Mouse (Mus musculus) embryonic facial prominence, embryonic 12.5 days (tissue): ENCODE results near the gene Cdh24. TPM values are rescaled to one million over a fixed set of nuclear protein-coding genes. Genes with fewer than 3 reads are reported as not detected.

Source experiments
- ATAC-seq: fragments of 200-750 bp; cut with Nextera tagmentation; 2 replicates; pipeline ENCODE4 v1.8.0; 2017; ENCODE audit not compliant: insufficient number of reproducible peaks, insufficient read depth, low FRiP score, low TSS enrichment
- H3K27ac ChIP-seq: fragments of 300-500 bp; sonication (generic); 2 replicates; pipeline ENCODE4 v1.5.1; 2016; ENCODE audit warnings: mild to moderate bottlenecking
- H3K27me3 ChIP-seq: fragments of 300-500 bp; sonication (generic); 2 replicates; pipeline ENCODE4 v1.6.1; 2016; ENCODE audit warnings: mild to moderate bottlenecking, moderate library complexity
- H3K36me3 ChIP-seq: fragments of 300-500 bp; sonication (generic); 2 replicates; pipeline ENCODE4 v1.6.1; 2016; ENCODE audit warnings: mild to moderate bottlenecking
- H3K4me1 ChIP-seq: fragments of 300-500 bp; sonication (generic); 2 replicates; pipeline ENCODE4 v1.6.1; 2016
- H3K4me2 ChIP-seq: fragments of 300-500 bp; sonication (generic); replicated peaks from 2 replicates; pipeline ENCODE4 v1.6.1; 2016; ENCODE audit warnings: mild to moderate bottlenecking, moderate library complexity
- H3K4me3 ChIP-seq: fragments of 300-500 bp; sonication (generic); 2 replicates; pipeline ENCODE4 v1.5.1; 2016; ENCODE audit warnings: mild to moderate bottlenecking
- H3K9ac ChIP-seq: fragments of 300-500 bp; sonication (generic); 2 replicates; pipeline ENCODE4 v1.6.1; 2016; ENCODE audit warnings: mild to moderate bottlenecking, moderate library complexity
- H3K9me3 ChIP-seq: fragments of 300-500 bp; sonication (generic); 2 replicates; pipeline ENCODE4 v1.6.1; 2016; ENCODE audit warnings: mild to moderate bottlenecking, moderate library complexity
- WGBS: fragments of 180-500 bp; shearing (Covaris S2); methylation state at CpG from one replicate; pipeline ENCODE4 v1.1.7; 2016; 5-methylcytosine and 5-hydroxymethylcytosine counted together
- polyA plus RNA-seq: library from polyadenylated mRNA; unstranded; fragments of >200 nt; fragmentation: Nextera tagmentation; extraction: Ambion mirVana; gene quantifications from 2 replicates; pipeline ENCODE4 v1.2.1, GENCODE M21; 2016

Cdh24 gene
- polyA plus RNA-seq, 1 experiment from 2014 or later: 10.8 TPM

DNA sequence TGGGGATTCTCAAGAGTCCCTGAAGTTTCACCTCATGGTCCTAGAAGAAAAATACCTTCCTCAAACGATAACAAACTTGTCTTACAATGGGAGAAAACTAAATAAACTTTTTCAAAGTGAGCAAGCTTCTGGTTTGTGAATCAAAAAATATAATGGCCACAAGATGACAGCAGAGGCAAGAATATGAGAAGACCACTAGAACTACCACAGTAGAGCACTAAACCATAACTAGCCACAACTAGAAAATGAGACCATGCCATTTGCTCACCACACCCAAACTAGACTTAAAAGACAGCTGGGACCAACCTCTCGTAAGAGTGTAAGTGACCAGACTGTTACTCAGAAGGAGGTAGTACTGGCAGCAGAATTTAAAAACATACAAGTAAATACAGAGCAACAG, 18.8 kb upstream of the Cdh24 start:
- Histone ChIP-seq H3K9me3 (no peaks in the 10 kb centered on the region), H3K4me3 (no peak overlapping the region), H3K36me3 (peaks cover 91% of the 10 kb centered on the region), H3K4me1 (no peaks in the 10 kb centered on the region), H3K4me2 (no peak overlapping the region), H3K27me3 (no peaks in the 10 kb centered on the region), H3K27ac (no peak overlapping the region), H3K9ac (no peak overlapping the region)
- no peak for ATAC-seq
- WGBS: 81% methylated on average over 2 of the region's 2 CpGs

GRCm38 (mm10) chr14:54653496-54653895, 12.3 kb upstream of the Cdh24 start:
- peak; percentile 78; the same call in 1 of the 2 replicates for ATAC-seq
- H3K27ac ChIP-seq: peak overlapping the region; percentile 86
- H3K36me3 ChIP-seq: peaks cover 70% of the 10 kb centered on the region
- peak overlapping the region; percentile 68 for H3K4me3 ChIP-seq
- peak overlapping the region; percentile 82 for H3K9ac ChIP-seq
- H3K9me3 ChIP-seq: no peaks in the 10 kb centered on the region
- under 1% methylated on average over 12 of the region's 12 CpGs for WGBS
- peaks cover 35% of the 10 kb centered on the region for H3K4me1 ChIP-seq
- peak overlapping the region; percentile 80 for H3K4me2 ChIP-seq
- no peaks in the 10 kb centered on the region for H3K27me3 ChIP-seq

- peaks cover 70% of the 10 kb centered on the region for H3K36me3 ChIP-seq
Measured at GRCm38 (mm10) chr14:54652787-54653186, 11.6 kb upstream of the Cdh24 start.

DNA sequence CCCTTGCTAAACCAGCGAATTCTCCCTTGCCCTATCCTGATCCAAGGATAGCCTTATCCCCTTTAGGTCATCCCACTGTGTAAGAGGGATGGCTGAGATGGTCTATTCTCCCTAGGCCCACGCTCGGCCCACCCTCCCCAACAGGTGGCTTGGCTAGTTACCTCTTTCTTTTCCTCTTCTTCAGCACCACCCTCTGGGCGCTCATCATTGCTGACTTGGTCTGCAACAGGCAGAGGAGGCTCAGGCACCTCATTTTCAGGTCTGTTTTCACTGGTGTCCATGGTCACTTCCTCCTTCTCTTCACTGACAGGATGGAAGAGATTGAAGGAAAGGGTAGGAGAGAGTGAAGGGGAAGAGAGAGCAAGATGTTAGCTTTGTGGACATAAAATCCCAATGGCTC, 10.4 kb upstream of the Cdh24 start:
- H3K27ac ChIP-seq: 0 out of 2 replicates have a peak overlapping the region, but pooled peaks have one; percentile 17
- no peak overlapping the region for H3K4me3 ChIP-seq
- peak overlapping the region; percentile 80 for H3K4me2 ChIP-seq
- peaks cover 72% of the 10 kb centered on the region for H3K36me3 ChIP-seq
- no peaks in the 10 kb centered on the region for H3K9me3 ChIP-seq
- 80% methylated on average over 4 of the region's 4 CpGs for WGBS
- no peaks in the 10 kb centered on the region for H3K27me3 ChIP-seq
- peaks cover 35% of the 10 kb centered on the region for H3K4me1 ChIP-seq
- H3K9ac ChIP-seq: peak overlapping the region; percentile 24; the same call in 1 of the 2 replicates
- no peak for ATAC-seq

More at GRCm38 (mm10) chr14:54652787-54653186, 11.6 kb upstream of the Cdh24 start:
- no peak for ATAC-seq
- Histone ChIP-seq H3K4me1 (peaks cover 35% of the 10 kb centered on the region), H3K9ac (peak overlapping the region; percentile 82), H3K27ac (peak overlapping the region; percentile 86), H3K4me3 (peak overlapping the region; percentile 68), H3K9me3 (no peaks in the 10 kb centered on the region), H3K4me2 (peak overlapping the region; percentile 80), H3K27me3 (no peaks in the 10 kb centered on the region)
- WGBS: 0% methylated on average over 7 of the region's 7 CpGs

DNA sequence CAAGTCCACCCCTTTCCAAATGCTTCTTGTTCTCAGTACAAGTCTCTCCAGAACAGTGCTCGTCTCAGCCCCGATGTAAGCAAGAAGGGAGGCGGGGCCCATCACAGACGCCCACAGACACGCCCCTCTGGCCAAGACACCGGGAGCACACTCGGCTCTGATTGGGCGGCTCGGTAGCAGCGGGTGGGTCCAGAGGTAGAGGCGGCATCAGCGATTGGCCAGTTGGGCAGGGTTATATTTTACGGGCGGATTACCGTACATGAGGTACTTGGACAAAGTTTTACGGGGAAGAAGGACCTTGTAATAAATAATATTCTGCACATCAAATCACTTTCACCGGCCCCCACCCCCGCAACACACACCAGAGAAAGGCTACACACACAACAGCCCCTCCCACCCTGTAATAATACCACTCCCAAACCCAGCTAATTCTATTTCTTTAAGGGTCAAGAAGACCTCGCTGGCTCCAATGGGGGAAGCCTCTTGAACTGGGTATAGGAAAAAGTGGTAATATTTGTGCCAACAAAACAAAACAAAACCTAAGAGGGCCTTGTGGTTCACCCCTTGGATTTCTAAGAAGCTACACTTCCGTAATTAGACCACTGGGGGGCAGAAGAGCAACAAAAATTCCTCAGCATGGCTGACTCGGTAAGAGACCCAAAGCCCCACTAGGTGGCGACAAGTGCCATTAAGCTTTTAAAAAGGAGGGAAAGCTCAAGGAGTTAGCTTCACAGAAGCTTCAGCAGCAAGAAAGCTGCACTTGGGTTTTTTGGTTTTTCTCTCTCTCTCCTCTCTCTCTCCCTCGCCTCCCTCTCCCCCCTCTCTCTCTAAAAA, 9.7 kb upstream of the Cdh24 start:
- Histone ChIP-seq H3K9ac (no peak overlapping the region), H3K27me3 (no peaks in the 10 kb centered on the region), H3K36me3 (peaks cover 72% of the 10 kb centered on the region), H3K9me3 (no peaks in the 10 kb centered on the region), H3K4me1 (peaks cover 35% of the 10 kb centered on the region), H3K4me2 (peak overlapping the region; percentile 12; the same call in 1 of the 2 replicates), H3K27ac (0 out of 2 replicates have a peak overlapping the region, but pooled peaks have one; percentile 17), H3K4me3 (peak overlapping the region; percentile 11; the same call in 1 of the 2 replicates)
- no peak; the same call in 1 of the 2 replicates for ATAC-seq
- WGBS: 64% methylated on average over 23 of the region's 23 CpGs

GRCm38 (mm10) chr14:54647900-54648299, 6.7 kb upstream of the Cdh24 start:
- no peaks in the 10 kb centered on the region for H3K27me3 ChIP-seq
- no peak overlapping the region for H3K4me3 ChIP-seq
- WGBS: 86% methylated on average over 4 of the region's 4 CpGs
- H3K27ac ChIP-seq: no peak overlapping the region
- H3K36me3 ChIP-seq: peaks cover 83% of the 10 kb centered on the region
- H3K9me3 ChIP-seq: no peaks in the 10 kb centered on the region
- H3K4me1 ChIP-seq: peaks cover 27% of the 10 kb centered on the region
- no peak for ATAC-seq
- H3K9ac ChIP-seq: no peak overlapping the region
- no peak overlapping the region for H3K4me2 ChIP-seq

GRCm38 (mm10) chr14:54646898-54647636, 5.9 kb upstream of the Cdh24 start:
- no peak overlapping the region for H3K9ac ChIP-seq
- no peak for ATAC-seq
- H3K9me3 ChIP-seq: no peaks in the 10 kb centered on the region
- H3K4me1 ChIP-seq: peaks cover 20% of the 10 kb centered on the region
- WGBS: 92% methylated on average over 8 of the region's 8 CpGs
- H3K27ac ChIP-seq: no peak overlapping the region
- H3K4me3 ChIP-seq: no peak overlapping the region
- no peak overlapping the region for H3K4me2 ChIP-seq
- H3K27me3 ChIP-seq: no peaks in the 10 kb centered on the region
- H3K36me3 ChIP-seq: peaks cover 91% of the 10 kb centered on the region

- Histone ChIP-seq H3K4me3 (no peak overlapping the region), H3K27me3 (no peaks in the 10 kb centered on the region), H3K4me1 (peaks cover 18% of the 10 kb centered on the region), H3K9me3 (no peaks in the 10 kb centered on the region), H3K9ac (no peak overlapping the region), H3K4me2 (no peak overlapping the region), H3K27ac (no peak overlapping the region), H3K36me3 (peaks cover 89% of the 10 kb centered on the region)
- no peak for ATAC-seq
- 94% methylated on average over 17 of the region's 17 CpGs for WGBS
Measured at GRCm38 (mm10) chr14:54646455-54646854, 5.3 kb upstream of the Cdh24 start.

GRCm38 (mm10) chr14:54644294-54644693, 3.1 kb upstream of the Cdh24 start:
- Histone ChIP-seq H3K36me3 (peaks cover 70% of the 10 kb centered on the region), H3K27me3 (no peaks in the 10 kb centered on the region)
- no peak for ATAC-seq

DNA sequence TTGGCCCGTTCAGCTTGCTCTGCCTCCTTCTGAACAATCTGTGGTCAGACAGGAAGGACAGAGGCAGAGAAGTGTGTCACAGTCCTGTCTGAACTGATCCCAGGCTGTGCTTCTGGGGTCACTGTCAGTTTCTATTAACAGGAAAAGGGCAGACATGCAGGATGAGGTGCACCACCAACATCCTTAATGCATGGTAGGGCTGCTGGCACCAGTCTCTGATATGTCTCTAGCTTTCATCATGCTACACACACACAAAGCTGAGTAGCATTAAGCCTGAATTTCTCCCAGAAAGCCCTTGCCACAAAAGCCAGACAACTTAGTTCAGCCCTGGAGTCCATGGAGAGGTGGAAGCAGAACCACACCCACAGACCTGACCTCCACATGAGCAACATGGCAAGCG, 1.8 kb upstream of the Cdh24 start:
- Histone ChIP-seq H3K36me3 (peaks cover 69% of the 10 kb centered on the region), H3K9ac (no peak overlapping the region; the same call in 1 of the 2 replicates), H3K4me2 (no peak overlapping the region), H3K4me1 (peaks cover 24% of the 10 kb centered on the region), H3K9me3 (no peaks in the 10 kb centered on the region), H3K4me3 (no peak overlapping the region), H3K27ac (no peak overlapping the region), H3K27me3 (no peaks in the 10 kb centered on the region)
- no peak for ATAC-seq
- 87% methylated on average over 2 of the region's 2 CpGs for WGBS

More at GRCm38 (mm10) chr14:54644294-54644693, 3.1 kb upstream of the Cdh24 start:
- H3K4me1 ChIP-seq: peaks cover 19% of the 10 kb centered on the region
- no peaks in the 10 kb centered on the region for H3K9me3 ChIP-seq
- H3K9ac ChIP-seq: no peak overlapping the region
- H3K27ac ChIP-seq: no peak overlapping the region
- no peak overlapping the region for H3K4me3 ChIP-seq
- no peak overlapping the region for H3K4me2 ChIP-seq
- 88% methylated on average over 9 of the region's 9 CpGs for WGBS

GRCm38 (mm10) chr14:54642224-54642944, 1.2 kb upstream of the Cdh24 start:
- Histone ChIP-seq H3K27ac (no peak overlapping the region), H3K4me3 (no peak overlapping the region), H3K4me1 (peaks cover 24% of the 10 kb centered on the region), H3K36me3 (peaks cover 66% of the 10 kb centered on the region), H3K27me3 (no peaks in the 10 kb centered on the region), H3K9ac (no peak overlapping the region; the same call in 1 of the 2 replicates), H3K9me3 (no peaks in the 10 kb centered on the region), H3K4me2 (no peak overlapping the region)
- WGBS: 79% methylated on average over 25 of the region's 25 CpGs
- ATAC-seq: no peak
